Mouse (Mus musculus): ENCODE results near the gene Coa5.

- TF ChIP-seq CTCF (IDR thresholded peaks at IDR 0.05; ENCODE audit: borderline replicate concordance, extremely low read depth, insufficient read depth, insufficient read length): no peak
- no peak for TF ChIP-seq POLR2A (IDR thresholded peaks at IDR 0.05; ENCODE audit: borderline replicate concordance, extremely low read depth, insufficient read depth, insufficient read length, poor library complexity, severe bottlenecking)
These were observed 43.3 kb upstream of the Coa5 start for GRCm38 (mm10) chr1:37473251-37473650.
